Mouse (Mus musculus): ENCODE results near the gene Gramd1b. TPM values are rescaled to one million over a fixed set of nuclear protein-coding genes. Genes with fewer than 3 reads are reported as not detected.

Gene Gramd1b
- polyA plus RNA-seq, 1 experiment from 2014 or later = 5.8 TPM

GRCm38 (mm10) chr9:40316865-40317660 is 214.1 kb downstream of the Gramd1b start:
- ATAC-seq = no peak
- no peak for DNase-seq (ENCODE audit: low read depth, low spot score)
- in situ Hi-C loops (cut with MboI; ENCODE audit: low pct_unique_long_range_greater_than_20kb) = no loop called here
- ChIA-PET POLR2A (no interaction called here), CTCF (interaction anchor here (1.4 kb wide), 1 partner anchor 13 kb away, joined by 6 read pairs; no protein-coding TSS in a partner anchor)
- H3K27me3 ChIP-seq = no peaks in the 10 kb centered on the region
- no peak for TF ChIP-seq CTCF (IDR thresholded peaks at IDR 0.05)

GRCm38 (mm10) chr9:40311813-40312212 is 219.4 kb downstream of the Gramd1b start:
- in situ Hi-C loops (cut with MboI; ENCODE audit: low pct_unique_long_range_greater_than_20kb) = no loop called here
- DNase-seq (ENCODE audit: low read depth, low spot score) (no peak), ATAC-seq (no peak)
- TF ChIP-seq CTCF (IDR thresholded peaks at IDR 0.05) = no peak
- ChIA-PET POLR2A (interaction anchor here (0.7 kb wide), 1 partner anchor 11 kb away, joined by 4 read pairs; no protein-coding TSS in a partner anchor), CTCF (no interaction called here)
- no peaks in the 10 kb centered on the region for H3K27me3 ChIP-seq

DNA sequence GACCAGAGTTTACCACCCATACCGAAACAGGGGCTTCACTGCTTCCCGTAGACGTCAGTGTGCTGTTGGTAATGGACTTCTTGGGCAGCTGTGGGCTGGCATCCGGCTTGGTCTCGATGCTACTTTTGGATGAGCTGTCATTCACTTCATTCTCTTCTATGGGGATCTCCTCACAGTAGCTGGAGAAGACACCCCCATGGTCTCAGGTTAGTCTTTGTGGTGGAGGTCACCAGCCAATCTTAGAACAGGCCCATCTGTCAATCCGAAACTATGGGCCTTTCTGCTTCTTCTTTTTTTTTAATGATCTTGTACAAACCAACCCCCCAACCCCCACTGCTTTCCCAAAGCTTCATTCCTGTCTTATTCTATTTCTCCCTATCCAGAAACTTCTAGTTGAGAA is 221.3 kb downstream of the Gramd1b start:
- no peak for TF ChIP-seq CTCF (IDR thresholded peaks at IDR 0.05)
- ChIA-PET CTCF (interaction anchor here (1.7 kb wide), 1 partner anchor 18 kb away, joined by 4 read pairs; no protein-coding TSS in a partner anchor), POLR2A (no interaction called here)
- no peaks in the 10 kb centered on the region for H3K27me3 ChIP-seq
- DNase-seq (ENCODE audit: low read depth, low spot score) (no peak), ATAC-seq (no peak)
- in situ Hi-C loops (cut with MboI; ENCODE audit: low pct_unique_long_range_greater_than_20kb) = no loop called here

DNA sequence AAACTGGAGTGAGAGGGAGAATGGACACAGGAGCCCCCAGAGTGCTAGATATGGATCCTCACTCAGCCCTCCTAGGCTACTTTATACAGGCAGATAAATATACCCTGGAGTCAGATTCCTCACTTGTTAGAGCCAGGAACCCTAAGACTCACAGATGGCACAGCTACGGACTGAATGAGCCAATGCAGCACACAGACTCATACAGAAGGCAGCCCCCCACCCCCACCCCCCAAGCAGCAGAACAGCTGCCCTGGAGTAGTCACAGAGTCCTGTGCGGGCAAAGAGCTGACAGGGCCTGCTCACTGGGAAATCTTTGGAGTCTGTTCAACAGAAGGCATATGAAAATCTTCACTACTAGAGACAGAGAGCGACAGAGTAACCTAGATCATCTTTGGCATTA is 223.9 kb downstream of the Gramd1b start:
- in situ Hi-C loops (cut with MboI; ENCODE audit: low pct_unique_long_range_greater_than_20kb) = no loop called here
- ATAC-seq = no peak
- no peak for TF ChIP-seq CTCF (IDR thresholded peaks at IDR 0.05)

GRCm38 (mm10) chr9:40304243-40304642 is 226.9 kb downstream of the Gramd1b start:
- POLR2A ChIA-PET = no interaction called here

More for the DNA sequence above, 223.9 kb downstream of the Gramd1b start:
- ChIA-PET CTCF (no interaction called here), POLR2A (no interaction called here)
- no peaks in the 10 kb centered on the region for H3K27me3 ChIP-seq
- DNase-seq (ENCODE audit: low read depth, low spot score) = no peak

DNA sequence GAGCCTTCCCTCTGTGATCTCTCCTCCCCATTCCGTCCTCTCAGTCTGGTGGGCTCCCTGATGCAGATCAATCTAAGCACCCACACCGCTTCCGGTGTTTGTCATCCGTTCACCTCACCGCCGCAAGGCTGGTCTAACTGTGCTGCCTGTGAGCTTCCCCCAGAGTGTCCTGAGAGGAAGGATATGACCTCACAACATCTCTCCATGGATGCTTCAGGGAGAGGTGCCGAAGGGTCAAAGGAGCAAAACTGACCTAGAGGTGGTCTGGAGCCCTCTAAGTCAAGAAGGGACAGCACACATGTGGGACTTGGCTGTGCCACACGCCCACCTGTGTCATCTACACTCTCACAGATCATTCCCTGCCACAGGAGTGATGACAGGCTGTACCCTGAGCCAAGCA is 228.8 kb downstream of the Gramd1b start:
- CTCF ChIA-PET = no interaction called here
- in situ Hi-C loops (cut with MboI; ENCODE audit: low pct_unique_long_range_greater_than_20kb) = no loop called here
- no peak for TF ChIP-seq CTCF (IDR thresholded peaks at IDR 0.05)
- no peak for DNase-seq (ENCODE audit: low read depth, low spot score)
- POLR2A ChIA-PET = no interaction called here
- no peak for ATAC-seq
- no peaks in the 10 kb centered on the region for H3K27me3 ChIP-seq

More at GRCm38 (mm10) chr9:40304243-40304642, 226.9 kb downstream of the Gramd1b start:
- CTCF ChIA-PET = interaction anchor here (1.8 kb wide), 1 partner anchor 76 kb away, joined by 4 read pairs; no protein-coding TSS in a partner anchor
- in situ Hi-C loops (cut with MboI; ENCODE audit: low pct_unique_long_range_greater_than_20kb) = no loop called here
- no peak for ATAC-seq
- TF ChIP-seq CTCF (IDR thresholded peaks at IDR 0.05) = no peak
- H3K27me3 ChIP-seq = no peaks in the 10 kb centered on the region
- no peak for DNase-seq (ENCODE audit: low read depth, low spot score)

DNA sequence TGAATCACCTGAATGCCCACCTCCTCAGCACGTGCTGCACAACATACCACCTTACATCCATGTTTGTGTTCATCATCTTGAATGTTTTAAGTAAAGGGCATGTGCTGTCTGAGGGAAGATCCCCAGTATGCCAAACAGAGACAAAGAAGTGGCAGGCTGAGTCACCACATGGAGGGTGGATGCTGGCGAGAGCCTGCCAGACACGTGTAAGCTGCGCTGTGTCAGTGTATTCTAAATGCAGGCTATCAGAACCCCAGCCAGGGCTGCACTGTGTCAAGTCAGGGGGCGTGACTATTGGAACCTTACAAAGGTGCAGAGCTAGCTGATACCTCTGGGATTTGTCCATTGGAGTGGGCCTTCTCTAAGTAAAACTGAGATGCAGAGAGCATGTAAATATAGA is 229.7 kb downstream of the Gramd1b start:
- ATAC-seq (no peak), DNase-seq (ENCODE audit: low read depth, low spot score) (no peak)
- POLR2A ChIA-PET = no interaction called here
- no peak for TF ChIP-seq CTCF (IDR thresholded peaks at IDR 0.05)
- H3K27me3 ChIP-seq = no peaks in the 10 kb centered on the region
- CTCF ChIA-PET = no interaction called here
- in situ Hi-C loops (cut with MboI; ENCODE audit: low pct_unique_long_range_greater_than_20kb) = no loop called here

GRCm38 (mm10) chr9:40300018-40300989 is 230.9 kb downstream of the Gramd1b start:
- ATAC-seq = no peak

GRCm38 (mm10) chr9:40299323-40299722 is 231.9 kb downstream of the Gramd1b start:
- ATAC-seq (no peak), DNase-seq (ENCODE audit: low read depth, low spot score) (no peak)
- H3K27me3 ChIP-seq = no peaks in the 10 kb centered on the region
- in situ Hi-C loops (cut with MboI; ENCODE audit: low pct_unique_long_range_greater_than_20kb) = no loop called here
- ChIA-PET POLR2A (no interaction called here), CTCF (interaction anchor here (1.4 to 1.5 kb wide), 2 partner anchors 35 to 72 kb away, joined by 3 read pairs; no protein-coding TSS in a partner anchor)
- TF ChIP-seq CTCF (IDR thresholded peaks at IDR 0.05) = no peak

More at GRCm38 (mm10) chr9:40300018-40300989, 230.9 kb downstream of the Gramd1b start:
- ChIA-PET CTCF (interaction anchor here (1.4 to 1.5 kb wide), 2 partner anchors 36 to 73 kb away, joined by 3 read pairs; no protein-coding TSS in a partner anchor), POLR2A (interaction anchor here (0.6 kb wide), 1 partner anchor 12 kb away, joined by 4 read pairs; no protein-coding TSS in a partner anchor)
- no peaks in the 10 kb centered on the region for H3K27me3 ChIP-seq
- TF ChIP-seq CTCF (IDR thresholded peaks at IDR 0.05) = no peak
- no peak for DNase-seq (ENCODE audit: low read depth, low spot score)
- in situ Hi-C loops (cut with MboI; ENCODE audit: low pct_unique_long_range_greater_than_20kb) = no loop called here

DNA sequence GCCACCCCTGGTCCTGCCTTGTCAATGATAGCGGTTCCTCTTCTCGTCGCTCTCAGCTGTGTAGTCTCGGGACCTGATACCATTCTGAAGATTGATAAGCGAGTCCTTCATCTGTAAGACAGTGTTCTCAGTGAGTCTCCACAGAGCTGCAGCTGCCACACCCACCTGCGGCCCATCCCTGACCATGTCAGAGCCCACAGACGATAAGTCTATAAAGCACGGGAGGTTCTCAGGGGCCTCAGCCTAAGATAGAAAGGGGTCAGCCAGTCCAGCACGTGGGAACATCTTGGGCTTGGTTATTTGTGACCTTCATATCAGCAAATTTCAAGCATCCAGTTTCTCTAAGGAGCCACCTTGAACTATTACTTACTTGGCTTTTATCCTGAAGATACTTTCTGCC is 233.2 kb downstream of the Gramd1b start:
- H3K27me3 ChIP-seq = no peaks in the 10 kb centered on the region
- in situ Hi-C loops (cut with MboI; ENCODE audit: low pct_unique_long_range_greater_than_20kb) = no loop called here
- no peak for DNase-seq (ENCODE audit: low read depth, low spot score)
- CTCF ChIA-PET = no interaction called here
- TF ChIP-seq CTCF (IDR thresholded peaks at IDR 0.05) = no peak
- POLR2A ChIA-PET = no interaction called here
- no peak for ATAC-seq
